Mouse (Mus musculus) CD4-positive, CD25-positive, alpha-beta regulatory T cell, adult 2 months (primary cell): ENCODE data around the gene Sec22a.

Experiments
- DNase-seq: peaks from one replicate; pipeline ENCODE4 v3.0.0-alpha.2; 2012; ENCODE audit warnings: low read depth, low spot score

Sec22a gene

GRCm38 (mm10) chr16:35363150-35364062, at the start of gene Sec22a:
Gene Sec22a, minus strand, starts transcription at chr16:35363918.
- DNase-seq = peak; percentile 97

- DNase-seq = no peak
These were observed 43.0 kb upstream of the Sec22a start for GRCm38 (mm10) chr16:35406706-35407105.

GRCm38 (mm10) chr16:35406166-35406565, 42.4 kb upstream of the Sec22a start:
- DNase-seq = no peak

GRCm38 (mm10) chr16:35405348-35406080, 41.8 kb upstream of the Sec22a start:
- DNase-seq = no peak

- DNase-seq = no peak
These were observed 41.1 kb upstream of the Sec22a start for GRCm38 (mm10) chr16:35404864-35405263.

GRCm38 (mm10) chr16:35403891-35404290, 40.2 kb upstream of the Sec22a start:
- no peak for DNase-seq

GRCm38 (mm10) chr16:35403356-35403755, 39.6 kb upstream of the Sec22a start:
- no peak for DNase-seq

- no peak for DNase-seq
These were observed 29.1 kb upstream of the Sec22a start for GRCm38 (mm10) chr16:35392813-35393212.

GRCm38 (mm10) chr16:35385654-35386053, 21.9 kb upstream of the Sec22a start:
- DNase-seq = no peak

- no peak for DNase-seq
These were observed 16.3 kb upstream of the Sec22a start for GRCm38 (mm10) chr16:35380048-35380447.

GRCm38 (mm10) chr16:35379344-35379743, 15.6 kb upstream of the Sec22a start:
- no peak for DNase-seq

GRCm38 (mm10) chr16:35364063-35364428, 328 bp upstream of the Sec22a start:
- DNase-seq = no peak

GRCm38 (mm10) chr16:35362221-35362620, 1.5 kb downstream of the Sec22a start:
- DNase-seq = peak; percentile 32

GRCm38 (mm10) chr16:35360593-35360992, 3.1 kb downstream of the Sec22a start:
- DNase-seq = peak; percentile 88

- no peak for DNase-seq
These were observed 6.3 kb downstream of the Sec22a start for GRCm38 (mm10) chr16:35357449-35357848.

- DNase-seq = no peak
These were observed 33.3 kb downstream of the Sec22a start for GRCm38 (mm10) chr16:35330451-35330850.

GRCm38 (mm10) chr16:35319773-35320172, 43.9 kb downstream of the Sec22a start:
- DNase-seq = no peak

- peak; percentile 34 for DNase-seq
These were observed 44.4 kb downstream of the Sec22a start for GRCm38 (mm10) chr16:35319335-35319734.

- no peak for DNase-seq
These were observed 45.3 kb downstream of the Sec22a start for GRCm38 (mm10) chr16:35318397-35318796.

GRCm38 (mm10) chr16:35317460-35317859, 46.3 kb downstream of the Sec22a start:
- DNase-seq = peak; percentile 12

GRCm38 (mm10) chr16:35316856-35317264, 46.9 kb downstream of the Sec22a start:
- DNase-seq = no peak

- no peak for DNase-seq
These were observed 48.2 kb downstream of the Sec22a start for GRCm38 (mm10) chr16:35315496-35315895.

GRCm38 (mm10) chr16:35311586-35311985, 52.1 kb downstream of the Sec22a start:
- no peak for DNase-seq
